ENCODE assay signal across 35 mouse cellular contexts in genomic region chr10:105588141-105588540, GRCm38 (mm10).
"Had no signal": no experiment of that assay in that cellular context is flagged by ENCODE, and none has a peak within 500 bp of the region (broad histone marks: within the 10 kb centered on the region; RNA-seq: fewer than 3 reads in every experiment).

No protein-coding gene starts in this region.

- H3K4me1 ChIP-seq: heart, embryonic 10.5 days; heart, embryonic 12.5 days; heart, embryonic 13.5 days; heart, embryonic 15.5 days; hindbrain, embryonic 10.5 days; hindbrain, embryonic 12.5 days; hindbrain, embryonic 13.5 days; hindbrain, embryonic 15.5 days; intestine, embryonic 15.5 days; kidney, embryonic 15.5 days had no signal

- H3K9ac ChIP-seq: heart, embryonic 12.5 days; heart, embryonic 13.5 days; heart, embryonic 15.5 days; hindbrain, embryonic 12.5 days; hindbrain, embryonic 13.5 days; hindbrain, embryonic 14.5 days; hindbrain, embryonic 15.5 days; intestine, embryonic 15.5 days; kidney, embryonic 15.5 days had no signal

- ATAC-seq: hindbrain, embryonic 16.5 days; hindbrain, postnatal 0 days; inflammation-experienced regulatory T-cells, adult 6 months; intestine, embryonic 15.5 days; intestine, embryonic 16.5 days; intestine, postnatal 0 days had no signal

- H3K27ac ChIP-seq: heart, embryonic 10.5 days; heart, embryonic 13.5 days; heart, embryonic 15.5 days; hindbrain, embryonic 10.5 days; hindbrain, embryonic 12.5 days; hindbrain, embryonic 13.5 days; hindbrain, embryonic 14.5 days; hindbrain, embryonic 15.5 days; hindbrain, postnatal 0 days; intestine, embryonic 15.5 days; kidney, embryonic 15.5 days; kidney, postnatal 0 days; layer of hippocampus, adult 2 months had no signal

- H3K4me2 ChIP-seq: heart, embryonic 11.5 days; heart, embryonic 12.5 days; heart, embryonic 13.5 days; heart, embryonic 15.5 days; hindbrain, embryonic 12.5 days; hindbrain, embryonic 13.5 days; hindbrain, embryonic 14.5 days; hindbrain, embryonic 15.5 days; intestine, embryonic 15.5 days; kidney, embryonic 15.5 days had no signal

- H3K9me3 ChIP-seq: heart, embryonic 10.5 days; heart, embryonic 12.5 days; heart, embryonic 13.5 days; heart, embryonic 15.5 days; hindbrain, embryonic 10.5 days; hindbrain, embryonic 12.5 days; hindbrain, embryonic 13.5 days; hindbrain, embryonic 15.5 days; intestine, embryonic 15.5 days; kidney, embryonic 15.5 days had no signal

- H3K4me3 ChIP-seq: heart, embryonic 10.5 days; heart, embryonic 12.5 days; heart, embryonic 13.5 days; heart, embryonic 15.5 days; hindbrain, embryonic 10.5 days; hindbrain, embryonic 12.5 days; hindbrain, embryonic 13.5 days; hindbrain, embryonic 15.5 days; intestine, embryonic 15.5 days; kidney, embryonic 15.5 days; layer of hippocampus, adult 2 months had no signal

- H3K36me3 ChIP-seq: heart, embryonic 10.5 days; heart, embryonic 12.5 days; heart, embryonic 13.5 days; heart, embryonic 15.5 days; hindbrain, embryonic 10.5 days; hindbrain, embryonic 12.5 days; hindbrain, embryonic 13.5 days; hindbrain, embryonic 15.5 days; intestine, embryonic 15.5 days; kidney, embryonic 15.5 days had no signal

- DNase-seq: heart, postnatal 10 days; heart, postnatal 14 days; heart, postnatal 36 days; heart, postnatal 4 days; kidney, adult 11 months; kidney, adult 18-20 months; kidney, adult 2 months; kidney, adult 8-10 months; kidney, adult 9 months; kidney, postnatal 10 days; kidney, postnatal 14 days; kidney, postnatal 25 days; kidney, postnatal 36 days; kidney, postnatal 4 days; layer of hippocampus, adult 9-11 months; layer of hippocampus, postnatal 36 days had no signal

- H3K27me3 ChIP-seq: heart, embryonic 12.5 days; heart, embryonic 13.5 days; heart, embryonic 15.5 days; hindbrain, embryonic 12.5 days; hindbrain, embryonic 13.5 days; hindbrain, embryonic 15.5 days; intestine, embryonic 15.5 days; kidney, embryonic 15.5 days had no signal
